Mouse (Mus musculus) small intestine, adult 2 months (tissue): Measurements from ENCODE around the gene Borcs8. TPM values are rescaled to one million over a fixed set of nuclear protein-coding genes. Genes with fewer than 3 reads are reported as not detected.

Source experiments
- H3K27ac ChIP-seq: fragments of 200-500 bp; 2 replicates; pipeline ENCODE4 v1.5.1; 2012; ENCODE audit warnings: low read depth, low read length, control low read depth, inconsistent platforms; ENCODE audit not compliant: insufficient read depth
- H3K27me3 ChIP-seq: fragments of 200-500 bp; 2 replicates; pipeline ENCODE4 v1.6.1; 2012; ENCODE audit warnings: mild to moderate bottlenecking, moderate library complexity, low read length, inconsistent platforms; ENCODE audit not compliant: control insufficient read depth, insufficient read depth
- H3K36me3 ChIP-seq: fragments of 200-500 bp; 2 replicates; pipeline ENCODE4 v1.6.1; 2012; ENCODE audit warnings: mild to moderate bottlenecking, low read length, control low read depth, inconsistent platforms; ENCODE audit not compliant: control insufficient read depth, insufficient read depth
- H3K4me1 ChIP-seq: fragments of 200-500 bp; 2 replicates; pipeline ENCODE4 v1.6.1; 2012; ENCODE audit warnings: low read length, inconsistent platforms, mixed read lengths; ENCODE audit not compliant: control insufficient read depth, insufficient read depth, insufficient read length
- H3K4me3 ChIP-seq: fragments of 200-500 bp; 2 replicates; pipeline ENCODE4 v1.5.1; 2012; ENCODE audit warnings: low read depth, mild to moderate bottlenecking, control low read depth, inconsistent platforms, low read length, moderate library complexity
- CTCF ChIP-seq: fragments of 200-500 bp; IDR thresholded peaks from 2 replicates; pipeline ENCODE4 v1.5.1; 2012; ENCODE audit warnings: low read depth, mild to moderate bottlenecking, control low read depth, inconsistent platforms, low read length, moderate library complexity, mixed read lengths; ENCODE audit not compliant: insufficient replicate concordance, insufficient read length; ENCODE audit errors: extremely low read depth
- POLR2A ChIP-seq: fragments of 200-500 bp; IDR thresholded peaks from 2 replicates; pipeline ENCODE4 v1.6.1; 2012; ENCODE audit warnings: low read depth, mild to moderate bottlenecking, control low read depth, inconsistent platforms, low read length, moderate library complexity
- WGBS: fragments of 180-500 bp; shearing (Covaris S2); methylation state at CpG from one replicate; pipeline ENCODE4 v1.1.7; 2018; 5-methylcytosine and 5-hydroxymethylcytosine counted together
- polyA plus RNA-seq: library from polyadenylated mRNA; depleted of rRNA; stranded (reverse); fragments of >200 nt; gene quantifications from 2 replicates; pipeline ENCODE4 v1.2.3, GENCODE M21; 2012

Borcs8 gene
- polyA plus RNA-seq, 1 experiment: 83.7 TPM

GRCm38 (mm10) chr8:70134086-70134485 lies 5.2 kb upstream of the Borcs8 start:
- TF ChIP-seq CTCF (no peak), POLR2A (no peak)
- Histone ChIP-seq H3K27me3 (no peaks in the 10 kb centered on the region), H3K36me3 (peaks cover 32% of the 10 kb centered on the region), H3K4me1 (peaks cover 28% of the 10 kb centered on the region), H3K4me3 (no peak overlapping the region), H3K27ac (no peak overlapping the region)
- 91% methylated on average over 5 of the region's 5 CpGs for WGBS

- 93% methylated on average over 9 of the region's 9 CpGs for WGBS
- H3K36me3 ChIP-seq: peaks cover 32% of the 10 kb centered on the region
- TF ChIP-seq CTCF (no peak), POLR2A (no peak)
These were observed 4.4 kb upstream of the Borcs8 start for GRCm38 (mm10) chr8:70134931-70135330.

GRCm38 (mm10) chr8:70136591-70136990 lies 2.7 kb upstream of the Borcs8 start:
- peaks cover 32% of the 10 kb centered on the region for H3K36me3 ChIP-seq
- H3K27me3 ChIP-seq: no peaks in the 10 kb centered on the region
- no peak overlapping the region for H3K4me3 ChIP-seq
- peaks cover 16% of the 10 kb centered on the region for H3K4me1 ChIP-seq
- 87% methylated on average over 4 of the region's 4 CpGs for WGBS
- no peak for TF ChIP-seq POLR2A
- H3K27ac ChIP-seq: no peak overlapping the region

More at GRCm38 (mm10) chr8:70134931-70135330, 4.4 kb upstream of the Borcs8 start:
- peaks cover 20% of the 10 kb centered on the region for H3K4me1 ChIP-seq
- H3K27ac ChIP-seq: no peak overlapping the region
- H3K4me3 ChIP-seq: no peak overlapping the region
- H3K27me3 ChIP-seq: no peaks in the 10 kb centered on the region

GRCm38 (mm10) chr8:70137890-70138289 lies 1.4 kb upstream of the Borcs8 start:
- H3K36me3 ChIP-seq: peaks cover 36% of the 10 kb centered on the region
- H3K4me3 ChIP-seq: peak overlapping the region; percentile 15; the same call in 1 of the 2 replicates
- 75% methylated on average over 4 of the region's 4 CpGs for WGBS
- 0 out of 2 replicates have a peak overlapping the region, but pooled peaks have one; percentile 79 for H3K27ac ChIP-seq
- TF ChIP-seq POLR2A: no peak
- no peak for TF ChIP-seq CTCF
- peaks cover 12% of the 10 kb centered on the region for H3K4me1 ChIP-seq
- H3K27me3 ChIP-seq: no peaks in the 10 kb centered on the region

- H3K27me3 ChIP-seq: no peaks in the 10 kb centered on the region
- peak overlapping the region; percentile 80 for H3K27ac ChIP-seq
- H3K4me3 ChIP-seq: peak overlapping the region; percentile 88
- TF ChIP-seq POLR2A (no peak), CTCF (no peak)
- 4% methylated on average over 9 of the region's 9 CpGs for WGBS
- H3K36me3 ChIP-seq: peaks cover 32% of the 10 kb centered on the region
- H3K4me1 ChIP-seq: peaks cover 12% of the 10 kb centered on the region
These were observed 682 bp downstream of the Borcs8 start for GRCm38 (mm10) chr8:70139981-70140380.

GRCm38 (mm10) chr8:70147678-70148607 lies 8.6 kb downstream of the Borcs8 start:
- Histone ChIP-seq H3K4me3 (no peak overlapping the region), H3K4me1 (peaks cover 5% of the 10 kb centered on the region), H3K27ac (no peak overlapping the region), H3K36me3 (peaks cover 31% of the 10 kb centered on the region; the same call in 1 of the 2 replicates), H3K27me3 (no peaks in the 10 kb centered on the region)
- WGBS: 85% methylated on average over 7 of the region's 7 CpGs
- TF ChIP-seq POLR2A (no peak), CTCF (no peak)

GRCm38 (mm10) chr8:70150158-70150557 lies 10.9 kb downstream of the Borcs8 start:
- no peak overlapping the region for H3K27ac ChIP-seq
- 18% methylated on average over 13 of the region's 13 CpGs for WGBS
- H3K4me3 ChIP-seq: no peak overlapping the region
- H3K4me1 ChIP-seq: peaks cover 5% of the 10 kb centered on the region
- H3K27me3 ChIP-seq: no peaks in the 10 kb centered on the region
- no peak for TF ChIP-seq POLR2A
- H3K36me3 ChIP-seq: peaks cover 16% of the 10 kb centered on the region; the same call in 1 of the 2 replicates
